Mouse (Mus musculus): ENCODE results near the gene Nfib.

DNA sequence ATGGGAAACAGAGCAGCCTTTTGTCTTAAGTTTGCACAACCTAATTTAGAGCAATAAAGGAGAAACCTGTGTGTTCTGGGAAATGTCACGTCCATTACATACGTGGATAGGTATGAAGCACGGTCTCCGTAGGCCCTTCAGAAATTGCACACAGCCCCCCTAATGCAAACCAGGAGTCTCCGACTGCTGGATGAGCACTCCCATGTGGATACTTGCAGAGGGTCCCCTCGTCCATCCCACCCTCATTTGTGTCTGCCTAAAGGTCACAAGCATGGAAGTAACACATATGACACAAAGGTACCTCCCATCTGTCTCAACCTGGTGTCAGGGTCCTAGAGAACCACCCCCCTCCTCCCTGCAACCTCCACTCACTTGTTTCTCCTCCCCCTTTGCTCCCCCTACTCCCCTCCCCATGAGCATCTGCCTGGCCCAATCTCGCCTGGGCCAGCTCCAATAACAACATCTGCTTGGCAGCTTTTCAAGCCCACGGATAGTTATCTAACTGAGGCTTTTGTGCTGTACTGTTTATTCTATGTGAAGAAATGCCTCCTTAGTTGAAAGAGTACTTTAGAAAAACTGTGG, 241.4 kb downstream of the Nfib start:
- TF ChIP-seq CTCF (IDR thresholded peaks at IDR 0.05; ENCODE audit: low read depth) = no peak
- TF ChIP-seq EP300 (IDR thresholded peaks at IDR 0.05; ENCODE audit: low read depth) = no peak

All from liver, embryonic 14.5 days (tissue).